Mouse (Mus musculus): ENCODE data around the gene Cox8c.

DNA sequence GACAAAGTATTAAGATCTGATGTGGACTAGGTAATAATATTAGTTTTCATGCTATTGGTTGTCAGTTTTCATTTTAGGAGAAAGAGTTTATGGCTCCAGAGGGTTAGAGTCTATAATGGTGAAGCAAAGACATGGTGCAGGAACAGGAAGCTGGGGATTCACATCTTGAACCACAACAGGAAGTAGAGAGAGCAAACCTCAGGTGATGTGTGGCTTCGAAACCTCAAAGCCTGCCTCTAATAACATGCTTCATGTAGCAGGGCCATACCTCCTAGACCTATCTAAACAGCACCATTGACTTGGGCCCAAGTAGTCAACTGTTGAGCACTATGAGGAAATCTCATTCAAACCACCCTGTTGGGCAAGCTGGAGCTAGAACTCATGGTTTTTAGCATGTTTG, 46.5 kb downstream of the Cox8c start:
- no peak for TF ChIP-seq POLR2A (IDR thresholded peaks at IDR 0.05; ENCODE audit: borderline replicate concordance, extremely low read depth, low read depth, low read length)
- no peak for TF ChIP-seq CTCF (IDR thresholded peaks at IDR 0.05; ENCODE audit: insufficient read depth, low read length)

All from lung, adult 2 months (tissue).